Mouse (Mus musculus): ENCODE measurements around the gene Serpina3g.

The Serpina3g gene

GRCm38 (mm10) chr12:104279056-104279435 is 43.0 kb downstream of the Serpina3g start:
- DNase-seq (ENCODE audit: low spot score in 2 of 2) = no peak

DNA sequence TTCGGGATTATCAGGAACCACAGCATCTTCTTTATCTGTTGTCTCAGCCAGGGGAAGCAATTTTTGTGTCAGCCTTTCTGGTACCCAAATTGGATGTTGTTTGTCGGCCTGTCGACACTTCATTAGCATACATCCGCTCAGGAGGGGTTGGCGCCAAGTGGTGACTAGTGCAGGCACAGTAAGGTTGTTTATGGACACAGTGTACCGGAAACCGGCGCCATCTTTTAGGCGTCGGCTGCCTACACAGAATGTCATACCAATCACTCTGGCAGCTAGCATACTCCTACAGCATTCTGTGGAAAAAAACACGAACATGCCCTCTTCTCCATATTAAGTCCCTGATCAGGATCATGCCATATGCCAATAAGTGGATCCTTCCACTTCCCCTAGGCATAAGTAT is 47.3 kb downstream of the Serpina3g start:
- no peak for DNase-seq (ENCODE audit: low spot score in 2 of 2)

DNA sequence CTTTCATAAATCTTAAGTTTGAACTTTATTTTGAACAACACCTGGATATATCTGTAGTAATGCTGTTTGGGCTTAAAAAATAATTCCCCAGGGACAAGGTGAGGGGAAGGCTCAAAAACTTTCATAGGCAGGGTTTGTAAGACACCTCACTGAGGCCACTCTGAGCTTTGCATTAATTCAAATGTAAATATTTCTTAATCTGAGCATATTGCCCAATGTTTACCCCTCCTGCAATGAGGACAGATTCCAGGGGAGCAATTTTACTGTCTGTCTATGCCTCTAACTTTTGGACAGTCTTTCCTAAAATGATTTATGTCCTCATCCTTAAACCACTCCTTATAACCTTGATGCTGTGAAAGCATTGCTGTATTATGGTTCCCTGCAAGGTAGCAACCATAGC is 52.3 kb downstream of the Serpina3g start:
- DNase-seq (ENCODE audit: low spot score in 2 of 2) = no peak

DNA sequence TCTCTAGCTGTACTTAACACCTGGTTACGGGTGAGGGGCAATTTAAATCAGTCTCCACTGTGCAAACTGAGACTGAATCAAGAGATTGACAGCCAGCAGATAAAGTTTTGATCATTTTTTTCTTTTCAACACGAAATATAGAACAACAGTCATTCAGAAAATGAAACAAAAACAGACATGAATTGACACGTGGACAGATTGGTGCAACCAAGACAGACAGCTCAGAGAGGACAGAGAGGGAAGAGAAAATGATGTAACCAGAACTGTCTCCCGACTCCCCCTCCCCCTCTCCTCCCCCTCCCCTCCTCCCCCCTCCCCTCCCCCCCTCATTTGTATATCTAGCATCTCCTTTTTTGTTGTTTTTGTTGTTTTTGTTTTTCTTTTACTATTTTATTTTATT is 53.8 kb downstream of the Serpina3g start:
- DNase-seq (ENCODE audit: low spot score in 2 of 2) = no peak
